Mouse (Mus musculus) cortical plate, adult 2 months (tissue): Measurements from ENCODE around the gene Ppil6. TPM values are rescaled to one million over a fixed set of nuclear protein-coding genes. Genes with fewer than 3 reads are reported as not detected.

Experiments
- H3K27ac ChIP-seq: fragments of 200-500 bp; 2 replicates; pipeline ENCODE4 v1.5.1; 2012; ENCODE audit warnings: low read length, control low read depth, inconsistent platforms; ENCODE audit not compliant: insufficient read depth
- H3K4me1 ChIP-seq: fragments of 200-500 bp; 2 replicates; pipeline ENCODE4 v1.6.1; 2011; ENCODE audit warnings: low read length; ENCODE audit not compliant: control insufficient read depth, insufficient read depth
- H3K4me3 ChIP-seq: fragments of 200-500 bp; 2 replicates; pipeline ENCODE4 v1.5.1; 2011; ENCODE audit warnings: mild to moderate bottlenecking, low read length, control low read depth; ENCODE audit not compliant: insufficient read depth
- CTCF ChIP-seq: fragments of 200-500 bp; IDR thresholded peaks from 2 replicates; pipeline ENCODE4 v1.5.1; 2011; ENCODE audit warnings: mild to moderate bottlenecking, control low read depth, low read length; ENCODE audit not compliant: insufficient read depth; ENCODE audit errors: extremely low read depth
- POLR2A ChIP-seq: fragments of 200-500 bp; IDR thresholded peaks from 2 replicates; pipeline ENCODE4 v1.6.1; 2011; ENCODE audit warnings: mild to moderate bottlenecking, low read length, control low read depth; ENCODE audit not compliant: insufficient read depth; ENCODE audit errors: extremely low read depth
- polyA plus RNA-seq: library from polyadenylated mRNA; depleted of rRNA; stranded (reverse); fragments of >200 nt; gene quantifications from 2 replicates; pipeline ENCODE4 v1.2.3, GENCODE M21; 2012; rRNA removed

The Ppil6 gene
- polyA plus RNA-seq, 1 experiment: 5.2 TPM

- H3K4me1 ChIP-seq: no peaks in the 10 kb centered on the region
- no peak overlapping the region for H3K4me3 ChIP-seq
- no peak for TF ChIP-seq CTCF
- TF ChIP-seq POLR2A: no peak
- no peak overlapping the region for H3K27ac ChIP-seq
These were observed 71.6 kb downstream of the Ppil6 start for GRCm38 (mm10) chr10:41561701-41562395.

Other genes starting within 250 kb of the Ppil6 start
- 18.6 and 19.3 TPM in 2 replicates for gene Fig4, start 187.2 kb upstream of the Ppil6 start, polyA plus RNA-seq
- gene Ak9, start 186.5 kb upstream of the Ppil6 start, polyA plus RNA-seq: 0.04 and 0.06 TPM in 2 replicates
- gene Zbtb24, start 40.1 kb upstream of the Ppil6 start, polyA plus RNA-seq: 14.2 and 17.6 TPM in 2 replicates
- 15.3 and 18.4 TPM in 2 replicates for gene Mical1, start 14.1 kb upstream of the Ppil6 start, polyA plus RNA-seq
- gene Smpd2, start 70 bp upstream of the Ppil6 start, polyA plus RNA-seq: 33.8 and 36.5 TPM in 2 replicates
- 51.3 and 59.3 TPM in 2 replicates for gene Cd164, start 29.0 kb downstream of the Ppil6 start, polyA plus RNA-seq
- 0.88 and 1.0 TPM in 2 replicates for gene Ccdc162, start 226.2 kb downstream of the Ppil6 start, polyA plus RNA-seq